Mouse (Mus musculus) heart, adult 8-10 months (tissue): ENCODE measurements around the gene Pam16. TPM values are rescaled to one million over a fixed set of nuclear protein-coding genes. Genes with fewer than 3 reads are reported as not detected.
A peak's percentile ranks its signal among the peaks of the same experiment; 100 is the strongest.
"Not testable (repeated sequence)": the region's sequence is repeated elsewhere in the genome, so short reads cannot be mapped to it uniquely, and the experiment has no call there.

Experiments used
- DNase-seq: peaks from one replicate; pipeline ENCODE4 v3.0.0; 2022; ENCODE audit warnings: low spot score
- total RNA-seq, 4 experiments: library from RNA; stranded (reverse); gene quantifications; 2 replicates each; pipeline ENCODE4 v1.2.4; 2022

Pam16 gene
- total RNA-seq, 4 experiments from 2014 or later: 145 to 188 (median 160) TPM

DNA sequence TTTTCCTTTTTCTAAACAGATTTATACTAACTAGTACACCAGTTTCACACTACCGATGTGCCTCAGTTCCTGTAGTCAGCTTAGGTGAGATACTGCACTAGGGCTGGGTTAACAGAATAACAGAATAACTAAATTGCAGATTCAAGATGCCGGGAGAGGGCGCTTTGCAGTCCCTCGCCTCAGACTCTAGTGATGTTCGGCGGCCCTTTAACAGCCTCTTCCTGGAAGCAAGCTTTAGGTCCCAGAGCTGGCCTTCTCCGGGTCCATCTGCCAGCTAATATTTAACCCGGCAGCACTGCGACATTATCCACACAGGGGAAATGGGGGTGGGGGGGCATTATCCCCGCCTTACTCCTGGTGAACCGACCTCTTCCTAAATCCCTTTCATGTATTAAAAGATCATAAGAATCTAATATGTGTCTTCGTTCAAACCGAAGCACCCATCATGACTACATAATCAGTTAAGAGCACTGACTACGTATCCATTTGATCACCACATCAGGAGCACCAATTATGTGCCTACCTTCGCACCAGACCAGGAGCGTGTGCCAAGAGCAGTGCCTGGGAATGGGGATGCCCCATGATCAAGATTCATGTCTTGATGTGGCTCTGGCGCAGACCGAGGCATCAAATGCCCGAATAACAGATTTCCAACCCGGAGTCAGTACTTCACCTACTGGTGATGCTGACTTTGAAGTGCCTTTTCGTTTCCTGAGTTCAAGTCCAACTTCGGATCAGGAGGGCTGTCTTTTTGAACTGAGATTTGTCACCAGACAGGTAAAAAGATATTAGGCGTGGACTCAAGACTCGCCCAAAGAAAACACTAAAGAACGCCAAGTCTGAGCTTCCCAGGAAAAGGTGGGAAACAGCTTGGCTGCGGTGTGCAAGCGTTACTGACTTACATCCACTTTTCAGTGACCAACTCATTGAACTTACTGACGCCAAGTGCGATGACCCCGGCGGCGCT lies 31.6 kb downstream of the Pam16 start:
- DNase-seq: no peak

DNA sequence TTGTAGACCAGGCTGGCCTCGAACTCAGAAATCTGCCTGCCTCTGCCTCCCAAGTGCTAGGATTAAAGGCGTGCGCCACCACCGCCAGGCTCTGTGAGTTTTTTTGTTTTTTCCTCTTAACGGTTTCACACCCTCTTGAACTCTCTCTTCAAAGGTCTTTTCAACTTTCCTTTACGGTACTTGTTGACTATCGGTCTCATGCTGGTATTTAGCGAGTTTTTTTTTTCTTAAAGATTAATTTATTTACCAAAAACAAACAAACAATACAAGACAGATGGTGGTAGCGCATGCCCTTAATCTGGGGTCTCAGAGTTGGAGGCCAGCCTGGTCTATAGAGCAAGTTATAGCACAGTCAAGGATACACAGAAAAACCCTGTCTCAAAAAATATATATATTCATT lies 34.6 kb downstream of the Pam16 start:
- no peak for DNase-seq

DNA sequence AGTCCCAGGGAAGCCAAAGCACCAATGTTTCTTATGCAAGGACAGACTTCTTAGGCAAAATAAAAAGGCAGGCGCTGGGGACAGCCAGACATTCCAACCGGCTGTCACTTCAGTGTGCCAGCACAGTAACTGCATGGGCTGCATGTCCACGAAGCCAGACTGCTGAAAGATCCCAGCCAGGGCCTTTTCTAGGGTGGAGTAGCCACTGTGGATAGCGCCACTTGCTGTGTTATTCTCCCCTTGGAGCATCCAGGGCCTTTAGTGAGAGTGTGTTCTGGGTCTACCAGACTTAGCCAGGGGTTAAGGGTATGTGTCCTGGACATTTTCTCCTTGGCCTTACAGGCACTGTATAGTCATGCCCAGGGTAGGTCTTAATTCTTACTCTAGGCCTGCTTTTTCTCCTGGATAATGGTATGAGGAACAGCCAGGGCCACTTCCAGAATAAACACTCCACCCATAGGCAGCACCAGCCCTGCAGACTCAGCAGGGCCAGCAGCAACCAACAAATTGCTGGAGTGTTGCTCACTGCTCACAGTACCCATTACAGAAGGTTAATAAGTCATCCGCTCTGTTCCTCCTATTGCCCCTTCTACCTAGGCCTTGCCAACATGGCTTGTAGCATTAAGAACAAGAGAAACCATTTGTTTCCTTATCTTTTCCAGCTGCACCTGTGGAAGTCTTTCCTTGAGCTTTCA lies 37.1 kb downstream of the Pam16 start:
- no peak for DNase-seq

DNA sequence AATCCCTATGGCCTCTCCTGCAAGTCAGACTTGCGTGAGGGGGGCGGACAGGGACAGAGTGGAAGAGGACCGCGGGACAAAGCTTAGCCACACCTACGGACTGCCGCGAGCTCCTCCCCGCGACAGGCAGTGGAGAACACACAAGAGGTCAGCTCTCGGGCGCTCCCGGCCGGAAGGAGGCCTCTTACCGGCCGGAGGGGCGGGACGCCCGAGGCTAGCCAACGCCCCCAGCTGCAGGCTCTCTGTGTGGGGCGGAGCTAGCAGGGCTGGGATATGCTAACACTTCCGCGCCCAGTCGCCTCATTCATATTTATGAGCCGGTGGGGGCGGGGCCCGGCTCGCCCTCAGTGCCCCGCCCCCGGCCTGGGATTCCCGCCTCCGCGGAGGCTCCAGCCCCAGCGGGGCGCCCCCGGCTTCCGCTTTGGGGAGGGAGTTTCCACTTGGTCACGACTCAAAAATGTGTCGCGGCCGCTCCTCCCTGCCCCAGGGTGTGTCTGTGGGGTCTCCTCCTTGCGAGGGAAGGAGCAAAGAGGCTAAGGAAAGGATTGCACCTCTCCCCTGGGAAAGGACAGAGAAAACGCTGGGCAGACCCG lies 38.2 kb downstream of the Pam16 start:
- peak; percentile 94 for DNase-seq

DNA sequence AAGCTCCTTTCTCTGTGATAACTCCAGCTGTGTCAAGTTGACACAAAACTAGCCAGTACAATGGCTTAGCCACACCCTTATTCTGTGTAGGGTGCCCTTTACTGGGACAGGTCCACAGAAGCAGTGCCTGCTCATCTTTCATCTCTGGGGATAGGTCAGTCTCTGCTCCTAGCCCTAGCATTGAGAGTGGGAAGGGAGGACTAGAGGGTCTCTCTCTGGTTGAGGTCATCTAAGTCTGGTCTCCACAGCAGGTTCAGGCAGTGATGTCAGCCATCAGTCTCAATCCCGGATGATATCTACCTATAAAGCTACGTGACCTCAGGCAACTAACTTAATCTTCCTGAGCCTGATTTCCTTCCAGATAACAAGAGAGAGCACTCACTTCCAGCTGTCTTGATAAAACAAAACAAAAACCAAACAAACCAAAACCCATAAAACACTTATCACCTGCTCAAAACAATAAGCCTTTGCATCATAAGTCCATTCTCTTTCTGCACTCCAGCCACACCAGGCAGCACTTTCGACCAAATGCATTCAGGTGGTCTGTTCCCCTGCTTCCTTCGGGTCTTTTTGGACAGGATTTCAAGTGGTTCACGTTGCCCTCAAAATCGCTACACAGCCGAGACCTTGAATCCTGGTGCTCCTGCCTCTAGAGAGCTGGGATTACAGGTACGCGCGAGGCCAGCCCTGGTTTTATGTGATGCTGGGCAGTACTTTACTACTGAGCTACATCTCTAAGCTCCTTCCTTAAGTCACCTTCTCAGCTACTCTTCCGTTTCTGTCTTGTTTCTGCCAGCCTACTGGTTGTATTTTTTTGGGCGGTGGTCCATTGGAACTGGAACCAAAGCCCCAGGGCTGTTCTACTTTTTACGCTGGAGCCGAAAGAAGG lies 38.9 kb downstream of the Pam16 start:
- DNase-seq: no peak

DNA sequence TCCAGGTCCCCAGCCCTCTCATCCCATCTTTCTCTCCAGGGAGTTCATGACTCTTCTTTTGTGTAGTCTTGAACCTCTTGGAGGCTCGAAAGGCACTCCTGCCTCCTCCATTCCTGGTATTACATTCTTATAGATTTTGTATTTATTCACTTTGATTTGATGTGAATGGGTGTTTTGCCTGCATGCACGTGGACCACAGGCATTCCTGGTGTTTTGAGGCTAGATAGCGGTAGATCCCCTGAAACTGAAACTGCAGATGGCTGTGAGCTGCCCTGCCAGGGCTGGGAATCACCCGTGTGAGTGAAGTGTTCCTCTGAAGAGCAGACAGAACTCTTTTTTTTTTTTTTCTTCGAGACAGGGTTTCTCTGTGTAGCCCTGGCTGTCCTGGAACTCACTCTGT lies 40.4 kb downstream of the Pam16 start:
- DNase-seq: no peak

DNA sequence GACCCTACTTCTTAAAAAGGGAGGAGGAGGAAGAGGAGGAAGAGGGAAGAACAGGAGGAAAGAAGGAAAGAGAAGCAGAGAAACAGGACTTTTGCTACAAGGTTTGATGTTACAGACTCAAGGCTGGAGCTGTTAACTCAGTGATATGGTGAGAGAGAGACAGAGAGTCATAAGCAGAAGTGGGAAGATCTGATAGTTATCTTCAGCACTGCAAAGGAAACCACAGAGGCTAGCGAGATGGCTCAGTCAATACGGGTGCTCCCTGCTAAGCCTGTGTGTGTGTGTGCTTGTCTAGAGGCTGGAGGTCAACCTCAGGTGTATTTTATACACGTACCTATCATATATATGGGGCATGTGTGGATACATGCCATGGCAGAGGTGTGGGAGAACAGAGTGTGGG lies 41.0 kb downstream of the Pam16 start:
- DNase-seq: no peak

DNA sequence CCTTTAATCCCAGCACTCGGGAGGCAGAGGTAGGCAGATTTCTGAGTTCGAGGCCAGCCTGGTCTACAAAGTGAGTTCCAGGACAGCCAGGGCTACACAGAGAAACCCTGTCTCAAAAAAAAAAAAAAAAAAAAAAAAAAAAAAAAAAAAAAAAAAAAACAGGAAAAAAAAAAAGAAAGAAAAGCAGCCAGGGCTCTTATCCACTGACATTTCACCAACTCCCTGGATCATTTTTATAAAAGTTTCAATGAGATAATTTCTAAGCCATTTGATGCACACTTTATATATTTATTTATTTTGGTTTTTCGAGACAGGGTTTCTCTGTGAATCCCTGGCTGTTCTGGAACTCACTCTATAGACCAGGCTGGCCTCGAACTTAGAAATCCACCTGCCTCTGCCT lies 43.6 kb downstream of the Pam16 start:
- not testable (repeated sequence) for DNase-seq

DNA sequence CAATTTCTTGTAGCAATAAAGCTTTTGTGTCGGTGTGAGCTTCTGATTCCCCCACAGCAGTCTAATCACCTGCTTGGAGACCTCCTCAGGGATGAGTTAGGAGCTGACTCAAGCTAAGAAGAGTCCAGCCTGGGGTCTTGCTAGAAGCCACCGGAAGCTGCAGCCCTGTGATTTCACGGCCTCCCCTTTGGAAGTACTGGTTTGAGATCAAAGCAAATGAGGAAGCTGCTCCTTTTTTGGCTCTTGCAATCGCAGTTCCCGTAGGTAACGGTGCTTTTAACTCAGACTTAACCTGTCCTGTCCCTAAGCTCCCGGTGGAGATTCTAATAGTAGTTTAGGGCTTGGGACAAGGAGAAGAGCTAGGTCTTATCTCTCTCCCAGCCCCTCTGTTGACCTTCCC lies 46.2 kb downstream of the Pam16 start:
- DNase-seq: no peak

DNA sequence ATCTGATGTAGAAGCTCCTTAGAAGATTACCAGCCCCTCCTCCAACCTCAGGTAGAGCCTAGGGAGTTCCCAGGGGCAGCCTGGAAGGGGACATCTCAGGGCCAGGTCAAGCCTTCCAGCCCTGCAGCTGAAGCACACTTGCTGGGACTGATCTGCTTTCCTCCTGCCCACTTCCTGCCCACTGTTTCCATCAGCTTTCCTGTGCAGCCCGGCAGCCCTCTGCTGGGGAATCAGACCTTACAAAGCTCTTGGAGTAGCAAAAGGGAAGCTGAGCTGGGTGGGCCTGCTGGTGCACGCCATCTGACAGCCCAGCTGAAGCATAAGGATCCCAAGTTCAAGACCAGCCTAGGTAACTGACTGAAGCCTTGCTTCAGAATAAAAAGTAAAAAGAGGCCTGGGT lies 47.9 kb downstream of the Pam16 start:
- DNase-seq: no peak

DNA sequence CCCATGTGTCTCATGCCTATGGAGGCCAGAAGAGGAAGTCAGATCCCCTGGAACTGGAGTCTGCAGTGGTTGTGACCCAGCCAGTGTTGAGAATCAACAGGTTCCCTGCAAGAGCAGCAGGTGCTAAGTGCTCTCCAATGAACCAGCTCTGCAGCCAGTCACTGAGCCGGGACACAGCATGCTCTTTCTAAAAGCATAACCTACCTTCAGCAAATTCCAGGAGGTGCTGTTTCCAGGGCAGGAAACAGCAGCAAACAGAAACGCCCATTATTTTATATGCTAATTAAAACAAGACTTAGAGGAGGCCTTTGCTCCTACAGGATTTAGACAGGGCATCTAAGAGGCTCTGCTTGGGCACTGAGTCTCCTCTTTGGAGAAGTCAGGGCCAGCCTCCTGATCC lies 48.8 kb downstream of the Pam16 start:
- DNase-seq: no peak

DNA sequence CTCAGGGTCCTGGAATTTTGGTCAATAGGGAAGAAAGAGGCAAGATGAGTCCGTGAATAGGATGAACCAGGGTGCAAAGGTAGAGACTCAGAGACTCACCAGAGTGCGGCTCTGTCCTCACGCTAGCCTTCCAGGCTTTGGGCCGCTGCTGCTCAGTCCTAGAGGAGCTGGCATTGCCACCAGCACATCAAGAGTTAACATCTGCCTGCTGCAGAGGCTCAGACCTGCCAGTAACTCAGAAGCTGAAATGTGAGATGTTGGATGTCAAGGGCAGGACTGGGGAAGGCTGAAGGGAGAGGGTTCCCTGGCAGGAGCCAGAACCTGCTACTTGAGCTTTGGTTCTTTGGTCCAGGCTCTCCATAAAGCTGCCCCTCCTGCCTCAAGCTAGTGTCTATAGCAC lies 54.1 kb downstream of the Pam16 start:
- DNase-seq: no peak

DNA sequence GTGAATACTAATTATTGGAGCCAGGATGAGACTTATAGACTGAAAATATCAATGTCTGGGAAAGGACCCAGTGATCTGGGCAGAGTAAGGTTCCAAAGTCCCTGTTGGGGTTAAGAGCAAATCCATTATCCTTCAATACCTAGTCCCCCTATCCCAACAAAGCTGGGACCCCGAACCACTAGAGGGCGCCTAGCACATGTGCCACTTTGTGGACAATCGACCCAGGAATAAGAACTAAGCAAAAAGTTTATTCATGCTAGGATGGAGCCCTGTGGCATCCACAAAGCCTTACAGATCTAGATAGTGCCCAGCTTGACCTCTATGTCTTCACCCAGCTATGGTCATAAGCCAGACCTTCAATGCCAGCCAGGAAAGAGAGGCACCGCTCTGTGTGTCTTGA lies 56.9 kb downstream of the Pam16 start:
- peak; percentile 85 for DNase-seq

Other genes with a start within 250 kb of the Pam16 start
- gene Adcy9, start 204.5 kb downstream of the Pam16 start, total RNA-seq: 10 to 100 TPM; 21.7 to 24.0 (median 23.2) TPM
- 100 to 1,000 TPM; 705 to 904 (median 868) TPM for gene Srl, start 83.2 kb downstream of the Pam16 start, total RNA-seq
- gene Tfap4, start 65.1 kb downstream of the Pam16 start, total RNA-seq: 1 to 10 TPM; 2.8 to 6.2 (median 3.6) TPM
- gene Glis2, start 30.3 kb downstream of the Pam16 start, total RNA-seq: 10 to 100 TPM in 2 of 4 experiments, 1 to 10 TPM in 2; 7.3 to 13.5 (median 9.5) TPM
- 1 to 10 TPM; 6.9 to 9.3 (median 8.1) TPM for gene Vasn, start 15.0 kb upstream of the Pam16 start, total RNA-seq
- gene Dnaja3, start 15.0 kb upstream of the Pam16 start, total RNA-seq: 100 to 1,000 TPM; 146 to 154 (median 153) TPM
- 10 to 100 TPM; 11.3 to 16.1 (median 15.4) TPM for gene Coro7, start 54.8 kb upstream of the Pam16 start, total RNA-seq
- gene Nmral1, start 94.4 kb upstream of the Pam16 start, total RNA-seq: 1 to 10 TPM; 1.7 to 2.1 (median 2.0) TPM
- gene Hmox2, start 101.4 kb upstream of the Pam16 start, total RNA-seq: 10 to 100 TPM; 70.0 to 78.7 (median 75.8) TPM
- gene Cdip1, start 165.3 kb upstream of the Pam16 start, total RNA-seq: 10 to 100 TPM; 61.1 to 68.9 (median 65.8) TPM
- gene 4930562C15Rik, start 210.4 kb upstream of the Pam16 start, total RNA-seq: not detected